Mouse (Mus musculus) kidney, embryonic 15.5 days (tissue): ENCODE results near the gene Vmn1r229. TPM values are rescaled to one million over a fixed set of nuclear protein-coding genes. Genes with fewer than 3 reads are reported as not detected.

Source experiments
- ATAC-seq: fragments of 200-750 bp; cut with Nextera tagmentation; replicated peaks from 2 replicates; pipeline ENCODE4 v1.8.0; 2017; ENCODE audit warnings: moderate TSS enrichment; ENCODE audit not compliant: low FRiP score
- H3K27ac ChIP-seq: fragments of 300-500 bp; sonication (generic); 2 replicates; pipeline ENCODE4 v1.5.1; 2015; ENCODE audit warnings: mild to moderate bottlenecking, inconsistent platforms
- H3K27me3 ChIP-seq: fragments of 300-500 bp; sonication (generic); 2 replicates; pipeline ENCODE4 v1.6.1; 2015; ENCODE audit warnings: inconsistent platforms
- H3K36me3 ChIP-seq: fragments of 300-500 bp; sonication (generic); 2 replicates; pipeline ENCODE4 v1.6.1; 2015; ENCODE audit warnings: inconsistent platforms
- H3K4me1 ChIP-seq: fragments of 300-500 bp; sonication (generic); 2 replicates; pipeline ENCODE4 v1.6.1; 2015; ENCODE audit warnings: inconsistent platforms
- H3K4me2 ChIP-seq: fragments of 300-500 bp; sonication (generic); 2 replicates; pipeline ENCODE4 v1.6.1; 2015; ENCODE audit warnings: moderate library complexity, mild to moderate bottlenecking, inconsistent platforms
- H3K4me3 ChIP-seq: fragments of 300-500 bp; sonication (generic); replicated peaks from 2 replicates; pipeline ENCODE4 v1.5.1; 2015; ENCODE audit warnings: mild to moderate bottlenecking, inconsistent platforms
- H3K9ac ChIP-seq: fragments of 300-500 bp; sonication (generic); 2 replicates; pipeline ENCODE4 v1.6.1; 2015; ENCODE audit warnings: mild to moderate bottlenecking, inconsistent platforms
- H3K9me3 ChIP-seq: fragments of 300-500 bp; sonication (generic); replicated peaks from 2 replicates; pipeline ENCODE4 v1.6.1; 2016; ENCODE audit warnings: inconsistent platforms
- WGBS: fragments of 180-500 bp; shearing (Covaris S2); methylation state at CpG from one replicate; pipeline ENCODE4 v1.1.7; 2015; ENCODE audit warnings: mixed read lengths; 5-methylcytosine and 5-hydroxymethylcytosine counted together
- polyA plus RNA-seq: library from polyadenylated mRNA; unstranded; fragments of >200 nt; fragmentation: Nextera tagmentation; extraction: Ambion mirVana; gene quantifications from 2 replicates; pipeline ENCODE4 v1.2.1, GENCODE M21; 2015

The Vmn1r229 gene
- not detected in 2 replicates for polyA plus RNA-seq

DNA sequence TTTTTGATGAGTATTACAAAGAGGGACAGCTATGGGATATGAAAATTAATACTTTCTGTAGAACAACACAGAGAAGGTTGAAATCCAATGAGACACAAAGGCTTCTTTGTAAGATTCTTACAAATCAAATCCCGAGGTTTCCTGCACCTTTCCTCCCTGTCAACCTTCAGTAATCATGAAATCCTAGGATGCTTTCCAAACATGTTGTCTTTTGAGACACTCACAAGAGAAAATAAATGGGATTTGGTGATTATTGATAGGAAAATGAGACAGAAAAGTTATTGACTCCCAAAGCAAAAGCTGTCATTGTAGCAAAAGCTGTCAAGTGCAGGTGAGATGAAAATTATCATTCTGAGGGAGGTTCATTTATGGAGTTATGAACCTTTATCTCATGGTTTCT, at the start of gene Vmn1r229:
Vmn1r229 (plus strand) TSS at position 301 of the 400 bp plus-strand sequence.
- 42% methylated on average over 1 of the region's 1 CpGs for WGBS
- Histone ChIP-seq H3K4me1 (no peaks in the 10 kb centered on the region), H3K4me2 (no peak within 1 kb of the TSS), H3K27ac (no peak within 1 kb of the TSS), H3K9ac (no peak within 1 kb of the TSS), H3K4me3 (no peak within 1 kb of the TSS), H3K9me3 (no peaks in the 10 kb centered on the region), H3K27me3 (no peaks in the 10 kb centered on the region), H3K36me3 (no peaks in the 10 kb centered on the region)
- ATAC-seq = no peak

DNA sequence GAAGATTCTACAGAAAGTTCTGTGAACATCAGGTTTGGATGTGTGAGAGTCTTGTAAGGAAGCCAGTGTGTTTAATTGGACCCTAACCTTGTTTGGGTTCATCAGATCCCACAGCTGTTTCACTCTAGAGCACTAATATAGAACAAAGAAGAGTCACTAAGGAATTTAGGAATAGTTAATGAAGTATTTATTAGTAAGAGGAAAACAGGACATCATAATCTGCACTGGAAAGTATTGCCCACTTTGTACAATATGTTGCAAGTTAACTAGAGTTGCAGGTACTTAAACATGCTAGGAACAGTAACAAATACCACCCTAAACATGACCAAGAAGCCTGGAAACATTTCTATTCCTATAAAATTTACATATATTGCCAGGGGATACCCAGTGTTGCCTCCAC, 25.3 kb upstream of the Vmn1r229 start, which contains the start of gene Vmn1r228:
Vmn1r228 (minus strand) TSS at position 101 of the 400 bp plus-strand sequence.
- Histone ChIP-seq H3K27ac (no peak within 1 kb of the TSS), H3K9ac (no peak within 1 kb of the TSS), H3K4me1 (no peaks in the 10 kb centered on the region), H3K36me3 (no peaks in the 10 kb centered on the region), H3K4me2 (no peak within 1 kb of the TSS), H3K4me3 (no peak within 1 kb of the TSS), H3K27me3 (no peaks in the 10 kb centered on the region), H3K9me3 (no peaks in the 10 kb centered on the region)
- ATAC-seq = no peak

DNA sequence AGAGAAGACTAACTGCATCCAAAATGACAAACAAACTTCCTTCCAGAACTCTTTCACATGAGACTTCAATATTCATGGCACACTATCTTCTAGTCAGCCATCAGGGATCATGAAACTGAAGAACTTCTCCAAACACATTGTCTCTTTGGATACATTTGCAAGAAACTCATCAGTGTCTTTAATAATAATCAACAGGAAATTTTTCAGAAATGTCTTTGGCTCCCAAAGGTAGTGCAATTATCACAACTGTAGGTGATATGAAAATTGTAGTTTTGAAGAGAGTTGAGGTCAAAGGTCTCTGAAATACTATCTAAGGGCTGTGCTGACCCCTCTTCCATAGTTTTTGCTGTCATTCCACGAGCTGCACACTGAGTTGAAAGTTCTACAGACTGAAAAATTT, 28.8 kb downstream of the Vmn1r229 start, which contains the start of gene Vmn1r230:
Vmn1r230 (plus strand) TSS at position 301 of the 400 bp plus-strand sequence.
- H3K27me3 ChIP-seq = no peaks in the 10 kb centered on the region
- 5% methylated on average over 1 of the region's 1 CpGs for WGBS
- no peak within 1 kb of the TSS for H3K4me2 ChIP-seq
- no peaks in the 10 kb centered on the region for H3K4me1 ChIP-seq
- H3K9me3 ChIP-seq = no peaks in the 10 kb centered on the region
- H3K9ac ChIP-seq = no peak within 1 kb of the TSS
- H3K27ac ChIP-seq = no peak within 1 kb of the TSS
- no peaks in the 10 kb centered on the region for H3K36me3 ChIP-seq
- no peak within 1 kb of the TSS for H3K4me3 ChIP-seq
- no peak for ATAC-seq

Other genes starting within 250 kb of the Vmn1r229 start
- gene Vmn2r109, start 246.8 kb upstream of the Vmn1r229 start, polyA plus RNA-seq = not detected in 2 replicates
- 0.01 and 0.03 TPM in 2 replicates for gene Vmn2r110, start 215.1 kb upstream of the Vmn1r229 start, polyA plus RNA-seq
- not detected in 2 replicates for gene Fpr-rs3, start 186.7 kb upstream of the Vmn1r229 start, polyA plus RNA-seq
- gene Vmn1r226, start 128.7 kb upstream of the Vmn1r229 start, polyA plus RNA-seq = not detected in 2 replicates
- not detected in 2 replicates for gene Vmn1r227, start 81.7 kb upstream of the Vmn1r229 start, polyA plus RNA-seq
- not detected in 2 replicates for gene Vmn1r228, start 25.4 kb upstream of the Vmn1r229 start, polyA plus RNA-seq
- not detected in 2 replicates for gene Vmn1r230, start 28.9 kb downstream of the Vmn1r229 start, polyA plus RNA-seq
- not detected in 2 replicates for gene Vmn1r231, start 93.5 kb downstream of the Vmn1r229 start, polyA plus RNA-seq
- gene Vmn1r232, start 108.2 kb downstream of the Vmn1r229 start, polyA plus RNA-seq = not detected in 2 replicates
- gene Ppp2r1a, start 133.8 kb downstream of the Vmn1r229 start, polyA plus RNA-seq = 397 and 432 TPM in 2 replicates
- not detected in 2 replicates for gene Vmn1r233, start 184.9 kb downstream of the Vmn1r229 start, polyA plus RNA-seq
- 14.9 and 15.8 TPM in 2 replicates for gene Zfp160, start 197.3 kb downstream of the Vmn1r229 start, polyA plus RNA-seq